ENCODE assay signal across 8 mouse cellular contexts in the genomic region with DNA sequence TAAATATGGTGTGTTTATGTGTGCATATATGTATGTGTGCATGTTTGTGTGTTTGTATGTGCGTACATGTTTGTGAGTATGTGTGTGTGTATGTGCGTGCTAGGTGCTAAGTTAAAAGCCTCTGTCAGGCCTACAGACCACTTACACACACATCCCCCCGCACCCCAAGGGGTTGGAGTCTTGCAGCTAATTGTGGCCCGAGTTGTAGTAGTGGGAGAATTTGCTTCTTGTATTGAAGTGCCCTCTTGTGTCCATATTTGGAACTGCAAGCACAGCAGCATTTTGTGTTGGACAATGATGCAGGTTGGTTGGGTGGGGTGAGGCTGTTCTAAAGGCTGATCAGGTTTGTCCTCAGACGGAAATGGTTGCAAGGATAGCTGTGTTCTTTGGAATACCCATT. TPM values are rescaled to one million over a fixed set of nuclear protein-coding genes. Genes with fewer than 3 reads are reported as not detected.
DNase-seq lines count a peak whose midpoint lies in the region; ATAC-seq and TF ChIP-seq lines count a peak whose summit lies in the region.

No protein-coding gene starts in this region.

- WGBS in intestine, postnatal 0 days: 33% methylated on average over 5 of the region's 5 CpGs
- 42% methylated on average over 5 of the region's 5 CpGs for WGBS in limb, embryonic 10.5 days

- no peak overlapping the region for H3K4me3 ChIP-seq in intestine, postnatal 0 days (ENCODE audit: low read depth, low read length)
- no peak overlapping the region for H3K4me3 ChIP-seq in limb, embryonic 10.5 days

- H3K9me3 ChIP-seq in intestine, postnatal 0 days (ENCODE audit: control insufficient read depth): no peaks in the 10 kb centered on the region
- no peaks in the 10 kb centered on the region for H3K9me3 ChIP-seq in limb, embryonic 10.5 days (replicated peaks)

- no peak overlapping the region for H3K27ac ChIP-seq in intestine, postnatal 0 days (ENCODE audit: low read depth, low read length)
- H3K27ac ChIP-seq in limb, embryonic 10.5 days: no peak overlapping the region

- peak; percentile 97 for TF ChIP-seq CTCF in intestine, postnatal 0 days (IDR thresholded peaks at IDR 0.05; ENCODE audit: low read depth)

- H3K4me1 ChIP-seq in intestine, postnatal 0 days (replicated peaks; ENCODE audit: control insufficient read depth, insufficient read depth, low read length): no peaks in the 10 kb centered on the region
- no peaks in the 10 kb centered on the region for H3K4me1 ChIP-seq in limb, embryonic 10.5 days

- peak; percentile 39; the same call in 1 of the 2 replicates for ATAC-seq in intestine, postnatal 0 days

- no peaks in the 10 kb centered on the region for H3K36me3 ChIP-seq in intestine, postnatal 0 days (ENCODE audit: control insufficient read depth, insufficient read depth)
- no peaks in the 10 kb centered on the region for H3K36me3 ChIP-seq in limb, embryonic 10.5 days

- H3K4me2 ChIP-seq in intestine, postnatal 0 days (replicated peaks; ENCODE audit: low read depth): no peak overlapping the region

- no peaks in the 10 kb centered on the region for H3K27me3 ChIP-seq in intestine, postnatal 0 days (replicated peaks; ENCODE audit: control insufficient read depth, insufficient read depth, low read length)
- H3K27me3 ChIP-seq in limb, embryonic 10.5 days (ENCODE audit: low read depth, poor library complexity, severe bottlenecking): no peaks in the 10 kb centered on the region

- DNase-seq in urinary bladder, adult 18-20 months (ENCODE audit: low spot score in 2 of 2): peak; percentile 31 to 59
- no peak for DNase-seq in urinary bladder, adult 2 months (ENCODE audit: low spot score)
- DNase-seq in cerebellum, adult 18-20 months: peak; percentile 70 to 80
- peak; percentile 43 to 62 for DNase-seq in frontal cortex, postnatal 25 days (ENCODE audit: low spot score in 2 of 2)
- peak; percentile 59 for DNase-seq in limb, embryonic 10.5 days (ENCODE audit: low spot score)
- peak; percentile 93 for DNase-seq in naive thymus-derived CD4-positive, alpha-beta T cell, adult 2 months (ENCODE audit: low read depth)
- peak; percentile 50 to 77 for DNase-seq in thymus, postnatal 10 days (ENCODE audit: low spot score in 2 of 2)

- no peak overlapping the region for H3K9ac ChIP-seq in intestine, postnatal 0 days (ENCODE audit: low read depth, low read length)

RNA-seq across cellular contexts. Expression of gene Ifi27l2b, which starts 35.7 kb away (rescaled TPM):
- polyA plus RNA-seq in urinary bladder, adult 2 months (2012; rRNA removed): 0.57 and 0.78 TPM in 2 replicates
- polyA plus RNA-seq in intestine, postnatal 0 days (2015; fragmentation: Nextera tagmentation; extraction: Ambion mirVana): 505 and 529 TPM in 2 replicates
- polyA plus RNA-seq in limb, embryonic 10.5 days (2016; fragmentation: Nextera tagmentation; extraction: Ambion mirVana): not detected in 2 replicates

RNA-seq across cellular contexts. Expression of gene Ppp4r4, which starts 39.3 kb away (rescaled TPM):
- 2.9 and 3.8 TPM in 2 replicates for polyA plus RNA-seq in urinary bladder, adult 2 months (2012; rRNA removed)
- 0.56 and 0.65 TPM in 2 replicates for polyA plus RNA-seq in intestine, postnatal 0 days (2015; fragmentation: Nextera tagmentation; extraction: Ambion mirVana)
- 1.2 and 1.9 TPM in 2 replicates for polyA plus RNA-seq in limb, embryonic 10.5 days (2016; fragmentation: Nextera tagmentation; extraction: Ambion mirVana)

RNA-seq across cellular contexts. Expression of gene Ifi27l2a, which starts 49.3 kb away (rescaled TPM):
- 417 and 461 TPM in 2 replicates for polyA plus RNA-seq in urinary bladder, adult 2 months (2012; rRNA removed)
- 86.6 and 95.5 TPM in 2 replicates for polyA plus RNA-seq in intestine, postnatal 0 days (2015; fragmentation: Nextera tagmentation; extraction: Ambion mirVana)
- 0.59 and 1.1 TPM in 2 replicates for polyA plus RNA-seq in limb, embryonic 10.5 days (2016; fragmentation: Nextera tagmentation; extraction: Ambion mirVana)

RNA-seq across cellular contexts. Expression of gene Ifi27, which starts 58.8 kb away (rescaled TPM):
- polyA plus RNA-seq in urinary bladder, adult 2 months (2012; rRNA removed): 201 and 267 TPM in 2 replicates
- polyA plus RNA-seq in intestine, postnatal 0 days (2015; fragmentation: Nextera tagmentation; extraction: Ambion mirVana): 79.3 and 84.8 TPM in 2 replicates
- 0.34 and 0.68 TPM in 2 replicates for polyA plus RNA-seq in limb, embryonic 10.5 days (2016; fragmentation: Nextera tagmentation; extraction: Ambion mirVana)

Comparison
In these comparisons a context has a peak if more than half of its experiments do, and no peak if none do; other contexts are left out.
1. RNA of gene Ifi27l2b, which starts 35.7 kb away (polyA plus RNA-seq): 505 to 529 TPM in intestine, postnatal 0 days; 0.57 to 0.78 TPM in urinary bladder, adult 2 months and not detected in limb, embryonic 10.5 days; every median in the first group is over 100 times any median in the second.
2. RNA of gene Ifi27l2a, which starts 49.3 kb away (polyA plus RNA-seq): 417 to 461 TPM in urinary bladder, adult 2 months and 86.6 to 95.5 TPM in intestine, postnatal 0 days; 0.59 to 1.1 TPM in limb, embryonic 10.5 days; every median in the first group is over 10 times any median in the second.